Mouse (Mus musculus): ENCODE measurements around the gene Psen2. TPM values are rescaled to one million over a fixed set of nuclear protein-coding genes. Genes with fewer than 3 reads are reported as not detected.

Psen2 gene
- polyA plus RNA-seq, 1 experiment from 2014 or later, result 15.6 TPM

- H3K27me3 ChIP-seq (ENCODE audit: insufficient read depth, poor library complexity, severe bottlenecking), result peaks cover 7% of the 10 kb centered on the region; the same call in 1 of the 2 replicates
- WGBS, result 55% methylated on average over 4 of the region's 4 CpGs
Observed at GRCm38 (mm10) chr1:180198959-180199714, 64.1 kb downstream of the Psen2 start, which contains the start of gene Coq8a. TSS of gene Coq8a (minus strand) at chr1:180199602.

GRCm38 (mm10) chr1:180197956-180198355 lies 65.3 kb downstream of the Psen2 start:
- no peak overlapping the region for H3K4me3 ChIP-seq
- no peak for DNase-seq (ENCODE audit: low spot score)
- H3K4me1 ChIP-seq, result peaks cover 16% of the 10 kb centered on the region
- H3K9me3 ChIP-seq, result no peaks in the 10 kb centered on the region
- 79% methylated on average over 3 of the region's 3 CpGs for WGBS
- peaks cover 12% of the 10 kb centered on the region; the same call in 1 of the 2 replicates for H3K27me3 ChIP-seq (ENCODE audit: insufficient read depth, poor library complexity, severe bottlenecking)
- H3K36me3 ChIP-seq, result no peaks in the 10 kb centered on the region
- H3K27ac ChIP-seq, result no peak overlapping the region

More at GRCm38 (mm10) chr1:180198959-180199714, 64.1 kb downstream of the Psen2 start, which contains the start of gene Coq8a:
- no peak within 1 kb of the TSS for H3K27ac ChIP-seq
- no peaks in the 10 kb centered on the region for H3K9me3 ChIP-seq
- no peak for DNase-seq (ENCODE audit: low spot score)
- H3K4me1 ChIP-seq, result peaks cover 16% of the 10 kb centered on the region
- H3K36me3 ChIP-seq, result no peaks in the 10 kb centered on the region
- no peak within 1 kb of the TSS for H3K4me3 ChIP-seq

DNA sequence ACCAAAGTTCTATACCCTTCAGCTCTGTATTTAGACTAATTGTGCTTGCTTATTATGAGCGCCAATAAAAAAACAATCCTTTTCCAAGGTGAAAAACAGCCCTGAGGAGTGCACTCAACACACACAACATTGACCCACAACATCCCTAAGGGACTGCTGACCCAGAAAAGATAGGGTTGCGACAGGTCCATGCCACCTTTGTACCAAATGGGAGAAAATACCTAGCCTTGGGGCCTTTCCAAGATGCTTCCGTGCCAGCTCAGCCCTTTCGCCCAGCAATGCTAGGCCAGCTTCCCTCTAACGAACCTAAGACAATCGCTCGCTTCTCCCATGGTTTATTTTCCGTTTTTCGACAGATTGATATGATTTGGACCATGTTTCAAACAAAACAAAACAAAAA lies 66.7 kb downstream of the Psen2 start:
- Histone ChIP-seq H3K4me3 (peak overlapping the region; percentile 82), H3K9me3 (no peaks in the 10 kb centered on the region), H3K36me3 (no peaks in the 10 kb centered on the region), H3K4me1 (peaks cover 16% of the 10 kb centered on the region), H3K27ac (peak overlapping the region; percentile 71), H3K27me3 (ENCODE audit: insufficient read depth, poor library complexity, severe bottlenecking) (peaks cover 12% of the 10 kb centered on the region; the same call in 1 of the 2 replicates)
- 88% methylated on average over 9 of the region's 9 CpGs for WGBS
- DNase-seq (ENCODE audit: low spot score), result no peak

GRCm38 (mm10) chr1:180195703-180196381 lies 67.4 kb downstream of the Psen2 start:
- Histone ChIP-seq H3K4me3 (peak overlapping the region; percentile 82), H3K4me1 (peaks cover 16% of the 10 kb centered on the region), H3K9me3 (no peaks in the 10 kb centered on the region), H3K27ac (peak overlapping the region; percentile 71), H3K27me3 (ENCODE audit: insufficient read depth, poor library complexity, severe bottlenecking) (peaks cover 12% of the 10 kb centered on the region; the same call in 1 of the 2 replicates), H3K36me3 (no peaks in the 10 kb centered on the region)
- WGBS, result under 1% methylated on average over 57 of the region's 57 CpGs
- DNase-seq (ENCODE audit: low spot score), result peak; percentile 99

- H3K27ac ChIP-seq, result peak overlapping the region; percentile 71; the same call in 1 of the 2 replicates
- peak; percentile 81 for DNase-seq (ENCODE audit: low spot score)
- 23% methylated on average over 9 of the region's 9 CpGs for WGBS
Observed at GRCm38 (mm10) chr1:180194781-180195471, 68.3 kb downstream of the Psen2 start.

GRCm38 (mm10) chr1:180194048-180194447 lies 69.2 kb downstream of the Psen2 start:
- peaks cover 19% of the 10 kb centered on the region for H3K4me1 ChIP-seq
- no peaks in the 10 kb centered on the region for H3K9me3 ChIP-seq
- peaks cover 17% of the 10 kb centered on the region for H3K27me3 ChIP-seq (ENCODE audit: insufficient read depth, poor library complexity, severe bottlenecking)
- no peak overlapping the region for H3K27ac ChIP-seq
- H3K36me3 ChIP-seq, result no peaks in the 10 kb centered on the region
- no peak for DNase-seq (ENCODE audit: low spot score)
- no peak overlapping the region for H3K4me3 ChIP-seq
- WGBS, result 79% methylated on average over 9 of the region's 9 CpGs

More at GRCm38 (mm10) chr1:180194781-180195471, 68.3 kb downstream of the Psen2 start:
- Histone ChIP-seq H3K9me3 (no peaks in the 10 kb centered on the region), H3K27me3 (ENCODE audit: insufficient read depth, poor library complexity, severe bottlenecking) (peaks cover 17% of the 10 kb centered on the region), H3K4me1 (peaks cover 19% of the 10 kb centered on the region), H3K4me3 (peak overlapping the region; percentile 82), H3K36me3 (no peaks in the 10 kb centered on the region)

- Histone ChIP-seq H3K27me3 (ENCODE audit: insufficient read depth, poor library complexity, severe bottlenecking) (peaks cover 17% of the 10 kb centered on the region), H3K4me3 (no peak overlapping the region), H3K4me1 (peaks cover 19% of the 10 kb centered on the region), H3K9me3 (no peaks in the 10 kb centered on the region), H3K27ac (no peak overlapping the region), H3K36me3 (no peaks in the 10 kb centered on the region)
- no peak for DNase-seq (ENCODE audit: low spot score)
- WGBS, result 75% methylated on average over 8 of the region's 8 CpGs
Observed at GRCm38 (mm10) chr1:180193391-180193935, 69.8 kb downstream of the Psen2 start.

DNA sequence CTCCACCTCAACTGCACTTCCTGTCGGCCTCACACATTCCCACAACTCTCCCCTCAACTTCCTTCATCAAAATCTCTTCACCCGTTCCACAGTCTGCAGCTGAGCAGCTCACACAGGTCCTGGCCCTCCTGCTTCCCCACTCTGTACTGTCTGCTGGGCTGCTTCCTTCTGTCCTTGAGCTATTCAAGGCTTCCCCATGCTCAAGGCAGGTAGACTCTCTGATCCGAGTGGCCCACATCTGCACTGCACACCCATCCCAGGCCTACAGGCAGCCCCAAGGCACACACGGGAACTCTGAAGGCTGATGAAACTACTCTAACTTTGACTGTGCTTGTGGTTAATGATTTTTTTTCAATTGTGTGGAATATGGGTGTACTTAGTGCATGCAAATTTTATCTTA lies 70.4 kb downstream of the Psen2 start:
- Histone ChIP-seq H3K36me3 (no peaks in the 10 kb centered on the region), H3K27me3 (ENCODE audit: insufficient read depth, poor library complexity, severe bottlenecking) (peaks cover 17% of the 10 kb centered on the region), H3K9me3 (no peaks in the 10 kb centered on the region), H3K27ac (no peak overlapping the region), H3K4me1 (peaks cover 19% of the 10 kb centered on the region), H3K4me3 (no peak overlapping the region)
- DNase-seq (ENCODE audit: low spot score), result no peak
- WGBS, result 49% methylated on average over 4 of the region's 4 CpGs

DNA sequence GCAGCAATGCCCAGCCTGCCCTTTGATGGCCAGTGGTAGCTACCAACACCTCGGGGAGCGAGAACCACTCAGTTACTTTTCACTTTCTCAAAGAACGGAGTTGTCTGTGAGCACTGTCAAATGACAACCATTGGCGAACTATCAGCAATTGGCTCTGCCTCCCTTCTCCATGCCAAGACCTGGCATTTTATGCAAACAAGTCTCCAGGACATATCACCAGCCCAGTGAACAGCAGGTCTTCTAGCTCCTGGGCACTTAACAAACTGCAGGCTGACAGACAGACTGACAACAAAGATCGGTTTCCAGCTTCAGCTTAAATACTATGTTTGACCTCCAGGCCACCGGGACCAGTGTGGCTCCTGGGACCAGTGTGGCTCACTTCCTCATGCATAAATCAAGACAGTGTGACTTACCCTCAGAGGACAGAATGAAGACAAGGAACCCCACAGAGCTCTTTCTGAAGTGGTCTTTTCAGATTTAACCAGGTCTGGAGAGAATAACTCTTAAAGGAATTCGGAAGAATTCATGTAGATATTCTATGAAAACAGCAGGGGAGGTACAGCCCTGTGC lies 71.5 kb downstream of the Psen2 start:
- peaks cover 19% of the 10 kb centered on the region for H3K4me1 ChIP-seq
- 76% methylated on average over 7 of the region's 7 CpGs for WGBS
- no peak overlapping the region for H3K4me3 ChIP-seq
- H3K36me3 ChIP-seq, result no peaks in the 10 kb centered on the region
- H3K9me3 ChIP-seq, result no peaks in the 10 kb centered on the region
- H3K27ac ChIP-seq, result no peak overlapping the region
- H3K27me3 ChIP-seq (ENCODE audit: insufficient read depth, poor library complexity, severe bottlenecking), result peaks cover 17% of the 10 kb centered on the region
- DNase-seq (ENCODE audit: low spot score), result no peak

DNA sequence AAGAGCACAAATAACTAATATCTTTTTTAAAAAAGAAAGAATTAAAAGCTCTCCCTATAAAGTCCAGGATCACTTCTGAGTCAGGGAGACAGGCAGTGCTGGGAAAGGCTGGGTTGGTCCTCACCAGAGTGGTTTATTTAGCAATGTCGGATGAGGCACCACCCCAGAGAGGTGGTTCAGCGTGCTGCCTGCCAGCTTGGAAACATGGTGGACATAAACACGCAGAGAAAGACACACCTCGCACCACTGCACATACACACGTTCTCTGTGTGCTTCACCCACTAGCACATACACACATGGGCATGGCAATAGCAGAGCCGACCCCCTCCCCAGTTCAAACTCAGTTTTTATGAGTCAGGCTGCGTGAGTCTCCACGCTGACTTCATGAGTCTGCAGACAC lies 72.1 kb downstream of the Psen2 start:
- no peak overlapping the region for H3K27ac ChIP-seq
- DNase-seq (ENCODE audit: low spot score), result no peak
- no peak overlapping the region for H3K4me3 ChIP-seq
- WGBS, result 77% methylated on average over 8 of the region's 8 CpGs
- H3K36me3 ChIP-seq, result no peaks in the 10 kb centered on the region
- peaks cover 17% of the 10 kb centered on the region for H3K27me3 ChIP-seq (ENCODE audit: insufficient read depth, poor library complexity, severe bottlenecking)
- H3K9me3 ChIP-seq, result no peaks in the 10 kb centered on the region
- H3K4me1 ChIP-seq, result peaks cover 21% of the 10 kb centered on the region

DNA sequence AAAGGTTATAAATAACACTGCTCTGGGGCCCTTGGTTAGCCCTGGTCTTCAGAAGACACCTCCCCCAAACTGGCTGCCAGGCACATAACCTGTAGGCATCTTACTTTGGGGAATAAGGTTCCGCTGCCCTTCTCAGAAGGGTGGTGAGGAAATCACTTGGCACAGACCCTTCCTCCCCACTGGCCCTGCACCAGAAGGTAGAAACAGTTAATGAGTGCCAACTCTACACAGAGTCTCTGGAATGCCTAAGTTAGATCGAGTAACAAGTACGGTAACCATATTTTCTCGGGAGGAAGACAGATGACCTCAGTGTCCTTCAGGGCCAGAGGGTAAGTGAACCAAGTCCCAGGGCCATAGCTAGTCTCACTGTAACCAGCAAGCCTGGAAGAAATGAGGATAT lies 74.3 kb downstream of the Psen2 start:
- DNase-seq (ENCODE audit: low spot score), result no peak
- H3K4me3 ChIP-seq, result no peak overlapping the region
- peaks cover 26% of the 10 kb centered on the region for H3K4me1 ChIP-seq
- 79% methylated on average over 4 of the region's 4 CpGs for WGBS
- no peaks in the 10 kb centered on the region for H3K9me3 ChIP-seq
- no peaks in the 10 kb centered on the region for H3K36me3 ChIP-seq
- peaks cover 9% of the 10 kb centered on the region; the same call in 1 of the 2 replicates for H3K27me3 ChIP-seq (ENCODE audit: insufficient read depth, poor library complexity, severe bottlenecking)
- H3K27ac ChIP-seq, result no peak overlapping the region

- H3K27ac ChIP-seq, result peak overlapping the region; percentile 32
- peaks cover 26% of the 10 kb centered on the region for H3K4me1 ChIP-seq
- 75% methylated on average over 3 of the region's 3 CpGs for WGBS
- H3K4me3 ChIP-seq, result no peak overlapping the region
- no peak for DNase-seq (ENCODE audit: low spot score)
- no peaks in the 10 kb centered on the region for H3K36me3 ChIP-seq
- peaks cover 5% of the 10 kb centered on the region; the same call in 1 of the 2 replicates for H3K27me3 ChIP-seq (ENCODE audit: insufficient read depth, poor library complexity, severe bottlenecking)
- H3K9me3 ChIP-seq, result no peaks in the 10 kb centered on the region
Observed at GRCm38 (mm10) chr1:180186371-180186770, 76.9 kb downstream of the Psen2 start.

Measured in heart, embryonic 10.5 days (tissue).